Mouse (Mus musculus) regulatory T cell (primary cell): ENCODE measurements around the gene Fanca.

Experiments
- in situ Hi-C: fragments of 300-600 bp; cut with MboI, MseI; formaldehyde crosslinking; loops from one replicate; pipeline ENCODE4 v1.15.1; 2025; ENCODE audit warnings: high pct_unique_total_duplicates

Gene Fanca

GRCm38 (mm10) chr8:123318467-123318911 is at the start of gene Fanca:
Gene Fanca, minus strand, starts transcription at chr8:123318576.
- in situ Hi-C loops = no loop called here

- in situ Hi-C loops = no loop called here
Measured at GRCm38 (mm10) chr8:123361082-123361739, 42.8 kb upstream of the Fanca start.

DNA sequence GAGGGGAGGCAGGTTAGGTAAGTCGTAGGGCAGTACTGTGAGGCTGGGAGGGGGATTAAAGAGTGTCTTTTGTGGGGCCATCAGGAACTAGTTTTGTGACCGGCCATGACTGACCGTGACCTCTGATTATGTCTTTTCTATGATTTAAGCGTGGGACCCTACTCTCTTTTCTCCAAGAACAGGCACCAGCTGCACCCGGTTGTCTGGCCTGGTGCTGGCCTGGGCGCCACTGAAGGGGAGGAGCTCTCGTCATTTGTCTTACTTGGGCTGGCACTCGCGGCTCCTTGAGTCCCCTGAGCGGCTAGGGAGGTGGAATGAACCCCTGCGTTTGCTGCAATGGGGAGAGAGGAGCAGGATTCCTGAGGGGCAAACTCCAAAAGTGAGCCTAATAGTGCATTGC is 34.8 kb upstream of the Fanca start:
- in situ Hi-C loops = no loop called here

DNA sequence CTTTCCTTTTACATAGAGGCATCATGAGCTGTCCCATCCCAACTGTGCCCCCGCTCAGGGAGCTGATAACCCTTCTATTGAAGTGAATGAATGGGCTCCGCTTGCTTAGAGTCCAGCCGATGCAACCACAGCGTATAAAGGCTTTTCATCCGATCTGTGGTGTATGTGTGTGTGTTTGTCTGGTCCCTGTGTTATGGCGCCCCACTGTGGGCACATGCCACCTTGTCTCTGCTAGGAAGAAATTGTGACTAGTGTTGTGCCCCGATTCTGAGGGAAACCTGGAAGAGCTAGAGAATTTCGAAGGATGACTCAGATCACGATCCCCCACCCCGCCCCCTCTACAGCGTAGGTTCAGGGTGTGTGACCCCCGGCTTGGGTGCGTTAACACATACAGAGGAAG is 34.4 kb upstream of the Fanca start:
- in situ Hi-C loops = no loop called here

- in situ Hi-C loops = no loop called here
Measured at GRCm38 (mm10) chr8:123352118-123352517, 33.7 kb upstream of the Fanca start.

DNA sequence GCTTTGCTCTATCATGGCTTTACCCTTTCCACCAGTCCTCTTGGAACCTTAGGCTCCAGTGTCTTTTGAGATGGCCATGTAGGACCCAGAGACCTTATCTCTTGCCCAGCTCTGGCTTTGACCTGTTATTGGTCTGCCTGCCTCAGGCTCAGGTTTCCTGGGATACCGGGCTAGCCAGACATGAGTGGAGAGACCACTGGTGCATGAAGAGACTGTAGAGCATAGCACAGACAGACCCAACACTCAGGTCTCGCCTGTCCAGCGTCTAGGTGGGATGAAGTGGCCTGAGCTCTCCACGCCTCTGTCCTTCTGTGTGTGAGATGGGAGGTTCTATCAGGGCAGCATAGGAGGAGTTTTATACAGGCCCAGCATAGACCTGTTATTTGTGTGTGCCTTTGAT is 30.7 kb upstream of the Fanca start:
- in situ Hi-C loops = no loop called here

GRCm38 (mm10) chr8:123348237-123348843 is 30.0 kb upstream of the Fanca start:
- in situ Hi-C loops = no loop called here

- in situ Hi-C loops = no loop called here
Measured at GRCm38 (mm10) chr8:123347293-123347692, 28.9 kb upstream of the Fanca start.

DNA sequence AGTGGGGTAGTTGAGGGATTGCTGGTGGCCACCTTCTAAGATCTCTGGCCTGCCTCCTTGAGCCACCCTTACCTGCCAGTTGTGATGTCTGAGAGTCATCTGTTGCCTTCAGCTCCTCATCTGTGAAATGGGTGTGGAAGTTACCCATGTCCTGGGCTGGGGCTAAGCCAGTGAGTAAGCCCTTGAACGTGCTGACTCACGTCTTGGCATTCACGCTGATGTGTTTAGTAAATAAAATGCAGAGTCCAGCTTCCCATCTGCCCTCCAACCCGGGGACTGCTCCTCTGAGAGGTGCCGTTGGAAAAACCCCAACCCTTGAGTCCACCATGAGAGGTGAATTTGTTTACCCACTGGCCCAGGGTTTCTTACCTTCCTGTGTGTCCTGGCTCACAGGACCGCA is 27.5 kb upstream of the Fanca start:
- in situ Hi-C loops = no loop called here

GRCm38 (mm10) chr8:123345135-123345534 is 26.8 kb upstream of the Fanca start:
- in situ Hi-C loops = no loop called here

DNA sequence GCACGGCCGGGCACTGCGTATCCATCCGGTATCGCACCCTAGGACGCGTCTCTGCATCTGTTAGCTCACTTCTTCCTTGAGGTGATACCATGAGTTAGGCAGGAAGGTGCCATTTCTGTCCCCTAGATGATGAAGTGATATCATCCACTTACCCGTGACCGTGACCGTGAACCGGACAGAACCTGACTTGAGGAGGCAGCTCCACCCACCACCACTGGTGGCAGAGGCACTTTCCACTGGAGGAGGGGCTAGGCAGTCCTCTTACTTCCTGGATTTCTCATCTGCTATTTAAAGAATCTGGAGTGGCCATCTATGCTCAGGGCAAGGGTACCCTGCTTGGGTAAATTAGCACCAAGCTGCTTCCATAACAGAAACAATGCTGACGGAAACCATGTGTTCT is 25.0 kb upstream of the Fanca start:
- in situ Hi-C loops = no loop called here

DNA sequence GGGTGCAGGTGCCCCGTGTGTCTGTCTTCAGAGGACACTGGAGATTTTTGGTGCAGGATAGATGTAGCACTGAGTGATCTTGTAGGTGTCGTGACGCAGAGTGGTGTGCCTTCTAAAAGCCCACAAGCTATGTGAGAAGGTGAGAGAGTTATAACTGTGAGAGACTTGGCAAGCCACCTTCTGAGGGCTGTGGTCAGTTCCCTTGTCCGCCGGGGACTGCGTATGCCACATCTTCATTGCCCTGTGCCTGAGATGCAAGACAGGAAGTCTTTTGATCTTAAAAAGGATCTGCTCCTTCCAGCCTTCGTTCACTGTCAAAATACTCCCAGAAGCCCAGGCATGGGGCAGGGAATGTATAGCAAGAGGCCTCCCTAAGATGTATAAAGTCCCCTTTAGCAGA is 24.5 kb upstream of the Fanca start:
- in situ Hi-C loops = no loop called here

GRCm38 (mm10) chr8:123342253-123342652 is 23.9 kb upstream of the Fanca start:
- in situ Hi-C loops = no loop called here

- in situ Hi-C loops = no loop called here
Measured at GRCm38 (mm10) chr8:123341040-123342015, 23.0 kb upstream of the Fanca start.

DNA sequence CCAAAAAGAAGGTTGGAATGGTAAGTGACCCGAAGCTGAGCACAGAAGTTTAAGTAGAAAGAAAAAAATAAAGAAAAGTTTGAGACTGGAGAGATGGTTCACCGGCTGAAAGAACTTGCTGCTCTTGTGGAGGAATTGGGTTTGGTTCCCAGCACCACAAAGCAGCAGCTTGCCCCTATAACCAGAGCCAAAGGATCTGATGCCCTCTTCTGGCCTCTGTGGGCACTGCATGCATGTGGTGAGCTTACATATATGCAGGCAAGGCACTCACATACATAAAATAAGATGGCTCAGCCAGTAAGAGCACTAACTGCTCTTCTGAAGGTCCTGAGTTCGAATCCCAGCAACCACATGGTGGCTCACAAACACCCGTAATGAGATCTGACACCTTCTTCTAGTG is 21.7 kb upstream of the Fanca start:
- in situ Hi-C loops = no loop called here

DNA sequence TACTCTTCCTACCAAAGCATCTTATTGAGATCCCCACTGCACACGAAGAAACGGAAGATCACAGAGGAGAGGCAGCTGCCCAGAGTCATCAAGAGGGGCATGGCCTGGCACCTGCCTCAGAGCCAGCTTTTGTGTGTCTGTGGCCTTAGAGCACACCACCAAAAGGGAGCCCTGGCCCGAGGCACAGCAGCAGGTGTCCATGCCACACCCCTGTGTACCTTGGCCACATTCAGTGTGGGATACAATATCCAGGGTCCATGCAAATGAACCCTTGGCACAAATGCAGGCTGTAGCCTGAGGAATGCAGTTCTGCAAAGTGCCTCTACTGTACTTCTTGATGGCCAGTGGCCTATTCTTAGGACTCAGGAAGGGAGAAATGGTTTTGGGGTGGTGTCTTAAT is 19.1 kb upstream of the Fanca start:
- in situ Hi-C loops = no loop called here

DNA sequence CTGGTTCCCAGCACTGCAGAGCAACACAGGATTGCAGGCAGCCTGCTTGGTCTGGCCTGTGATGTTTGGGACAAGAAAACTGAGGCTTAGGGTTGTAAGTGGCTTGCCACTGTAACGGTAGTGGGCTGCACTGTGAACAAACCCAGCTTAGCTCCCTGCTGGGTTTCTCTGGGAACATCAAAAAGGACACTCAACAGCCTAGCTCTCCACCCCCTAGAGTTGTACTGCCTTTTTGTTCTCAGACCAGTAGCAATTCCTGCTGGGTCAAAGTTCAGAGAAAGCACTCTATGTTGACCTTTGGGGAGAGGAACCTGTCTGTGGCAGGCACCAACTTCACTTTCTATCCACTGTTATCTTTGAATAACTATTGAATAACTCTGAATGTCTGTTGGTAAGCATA is 16.1 kb upstream of the Fanca start:
- in situ Hi-C loops = no loop called here

DNA sequence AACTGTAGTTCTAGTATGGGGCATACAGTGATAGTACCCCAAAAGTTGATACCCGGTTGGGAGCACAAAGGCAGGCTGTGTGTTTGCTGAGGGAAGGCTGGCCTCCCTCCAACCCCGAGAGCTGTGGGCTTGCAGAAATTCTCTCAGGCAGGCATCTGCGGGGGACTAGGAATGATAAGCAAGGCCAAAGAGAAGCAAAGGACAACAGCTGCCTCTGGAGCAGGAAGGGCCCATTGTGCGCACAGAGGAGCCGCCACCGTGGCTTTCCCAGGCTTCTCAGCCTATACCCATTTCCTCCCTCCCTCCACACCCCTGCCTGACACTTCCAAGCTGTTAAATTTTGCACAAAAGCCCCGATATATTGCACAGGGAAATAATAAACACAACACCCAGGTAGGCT is 15.5 kb upstream of the Fanca start:
- in situ Hi-C loops = no loop called here

DNA sequence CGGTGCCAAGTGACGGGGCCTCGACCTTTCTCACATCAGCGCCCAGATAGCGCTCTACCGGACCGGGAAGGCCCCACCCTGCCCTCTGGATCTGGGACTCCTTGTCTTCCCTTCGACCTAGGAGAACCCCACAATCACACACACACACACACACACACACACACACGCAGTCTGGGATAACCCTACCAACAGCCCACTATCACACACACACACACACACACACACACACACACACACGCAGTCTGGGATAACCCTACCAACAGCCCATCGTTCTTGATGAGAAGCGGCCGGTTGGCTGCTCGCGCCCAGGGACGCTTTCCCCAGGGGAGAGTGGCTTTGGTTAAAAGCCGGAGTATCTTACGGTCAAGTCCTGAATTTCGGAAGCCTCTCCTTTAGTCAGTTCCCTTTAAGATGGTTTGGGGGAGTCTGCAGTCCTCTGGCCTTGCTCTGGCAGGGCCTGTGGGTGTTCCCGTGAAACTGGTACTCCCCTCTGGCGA is 14.8 kb upstream of the Fanca start:
- in situ Hi-C loops = no loop called here

GRCm38 (mm10) chr8:123332262-123333090 is 14.1 kb upstream of the Fanca start, which contains the start of gene Spire2:
Gene Spire2, plus strand, starts transcription at chr8:123332713.
- in situ Hi-C loops = no loop called here

GRCm38 (mm10) chr8:123331810-123332209 is 13.4 kb upstream of the Fanca start:
- in situ Hi-C loops = no loop called here
